Mouse (Mus musculus): ENCODE data around the gene Arid5a. TPM values are rescaled to one million over a fixed set of nuclear protein-coding genes. Genes with fewer than 3 reads are reported as not detected.

Gene Arid5a
- polyA plus RNA-seq, 1 experiment from 2014 or later, result 4.9 TPM

DNA sequence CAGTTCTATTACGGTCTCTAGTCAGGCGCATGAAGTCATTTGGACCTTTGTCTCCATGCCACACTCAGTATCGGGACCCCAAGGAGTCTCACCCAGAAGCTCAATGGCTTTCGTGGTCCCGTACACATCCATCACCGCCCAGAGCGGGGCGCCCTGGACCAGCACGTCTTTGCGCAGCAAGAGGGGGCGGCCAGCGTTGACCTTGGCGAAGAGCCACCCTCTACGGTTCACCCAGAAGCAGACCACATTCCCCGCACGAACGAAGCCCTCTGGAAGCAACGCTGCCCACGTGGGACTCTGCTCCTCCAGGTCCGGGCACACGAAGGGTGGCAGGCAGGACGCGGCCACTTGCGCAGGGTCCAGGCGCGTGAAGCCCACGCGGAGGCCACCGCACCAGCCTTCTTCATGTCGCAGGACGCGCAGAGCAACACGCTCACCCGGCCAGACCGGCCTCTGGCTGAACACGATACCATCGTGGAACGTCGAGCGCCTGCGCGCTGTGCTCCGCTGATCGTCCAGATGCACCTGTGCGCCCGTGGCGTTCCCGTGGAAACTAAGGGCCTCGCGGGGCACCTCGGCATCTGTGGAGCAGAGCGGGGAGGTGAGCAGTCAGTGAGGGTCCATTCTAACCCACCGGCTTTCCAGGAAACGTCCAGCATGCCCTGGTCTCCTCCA lies 38.3 kb upstream of the Arid5a start:
- ATAC-seq (ENCODE audit: low read depth), result no peak
- no peak overlapping the region for H3K4me2 ChIP-seq (ENCODE audit: low read depth, low read length)

DNA sequence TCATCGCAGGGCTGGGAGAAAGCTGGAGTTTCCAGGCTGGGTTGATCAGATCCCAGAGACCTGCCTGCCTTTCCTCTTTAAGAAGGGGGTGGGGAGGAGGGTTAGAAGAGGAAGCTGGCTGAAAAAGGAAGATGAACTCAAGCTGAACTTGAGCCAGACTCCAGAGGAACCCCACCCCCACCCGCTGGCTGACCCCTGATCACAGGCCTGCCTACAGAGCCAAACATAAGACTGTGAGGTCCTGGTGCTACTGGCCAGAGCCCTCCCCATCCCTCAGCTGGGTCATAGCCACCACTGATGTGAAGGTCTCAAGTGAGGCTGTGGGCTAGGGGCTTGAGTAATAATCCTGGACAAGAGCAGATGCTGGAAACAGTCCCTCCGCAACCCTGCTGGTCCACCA lies 36.9 kb upstream of the Arid5a start:
- no peaks in the 10 kb centered on the region for H3K36me3 ChIP-seq (ENCODE audit: control insufficient read depth, insufficient read depth)
- H3K4me2 ChIP-seq (ENCODE audit: low read depth, low read length), result no peak overlapping the region
- H3K27ac ChIP-seq (ENCODE audit: low read length), result 0 out of 2 replicates have a peak overlapping the region, but pooled peaks have one; percentile 21
- H3K4me3 ChIP-seq (ENCODE audit: low read depth, low read length), result no peak overlapping the region
- ATAC-seq (ENCODE audit: low read depth), result peak; percentile 40; the same call in 1 of the 2 replicates
- peaks cover 16% of the 10 kb centered on the region for H3K4me1 ChIP-seq (ENCODE audit: control insufficient read depth, low read depth, low read length)
- WGBS (ENCODE audit: insufficient replicate concordance), result 25% methylated on average over 3 of the region's 3 CpGs
- H3K27me3 ChIP-seq (ENCODE audit: control insufficient read depth, insufficient read depth, low read depth, low read length), result no peaks in the 10 kb centered on the region
- no peaks in the 10 kb centered on the region for H3K9me3 ChIP-seq (replicated peaks; ENCODE audit: control insufficient read depth, low read length)
- no peak overlapping the region for H3K9ac ChIP-seq (ENCODE audit: low read depth, low read length)

More for the DNA sequence above, 38.3 kb upstream of the Arid5a start:
- H3K9ac ChIP-seq (ENCODE audit: low read depth, low read length), result no peak overlapping the region
- no peaks in the 10 kb centered on the region for H3K9me3 ChIP-seq (replicated peaks; ENCODE audit: control insufficient read depth, low read length)
- peaks cover 17% of the 10 kb centered on the region for H3K4me1 ChIP-seq (ENCODE audit: control insufficient read depth, low read depth, low read length)
- no peak overlapping the region for H3K4me3 ChIP-seq (ENCODE audit: low read depth, low read length)
- H3K27me3 ChIP-seq (ENCODE audit: control insufficient read depth, insufficient read depth, low read depth, low read length), result no peaks in the 10 kb centered on the region
- H3K36me3 ChIP-seq (ENCODE audit: control insufficient read depth, insufficient read depth), result no peaks in the 10 kb centered on the region
- WGBS (ENCODE audit: insufficient replicate concordance), result 67% methylated on average over 54 of the region's 54 CpGs
- H3K27ac ChIP-seq (ENCODE audit: low read length), result no peak overlapping the region

DNA sequence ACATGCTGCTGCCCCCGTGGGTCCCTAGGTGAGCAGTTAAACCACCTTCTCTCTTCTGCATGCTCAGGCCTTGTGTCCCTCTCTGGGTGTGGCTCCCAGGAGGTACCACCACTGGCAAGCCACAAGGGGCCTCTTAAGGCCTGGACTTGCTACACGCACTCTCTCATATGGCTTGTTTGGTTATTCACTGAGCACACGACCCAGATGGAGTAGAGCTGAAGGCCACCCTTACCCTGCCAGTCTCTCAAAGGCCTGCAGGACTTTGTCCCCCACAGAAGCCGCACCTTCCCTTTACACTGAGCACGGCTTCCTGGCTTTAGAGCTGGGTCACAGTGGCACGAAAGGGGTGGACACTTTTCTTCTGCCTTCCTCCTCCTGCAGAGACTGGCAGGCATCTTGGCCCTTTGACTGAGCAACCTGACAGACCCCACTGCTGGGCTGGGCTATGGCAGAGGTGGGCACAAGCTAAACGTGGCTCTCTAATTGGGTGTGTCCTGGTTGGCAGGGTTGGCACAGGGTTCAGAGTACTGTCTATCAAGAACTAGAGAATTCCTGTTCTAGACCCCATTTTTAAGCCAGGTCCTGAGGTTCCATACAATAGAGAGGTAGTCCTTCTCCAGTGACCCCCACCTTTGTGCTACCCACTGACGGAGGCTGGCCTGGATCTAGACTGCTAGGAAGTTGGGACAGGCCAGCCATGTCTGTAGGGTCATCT lies 35.9 kb upstream of the Arid5a start:
- no peak overlapping the region for H3K9ac ChIP-seq (ENCODE audit: low read depth, low read length)
- peaks cover 16% of the 10 kb centered on the region for H3K4me1 ChIP-seq (ENCODE audit: control insufficient read depth, low read depth, low read length)
- H3K36me3 ChIP-seq (ENCODE audit: control insufficient read depth, insufficient read depth), result no peaks in the 10 kb centered on the region
- no peak overlapping the region for H3K4me3 ChIP-seq (ENCODE audit: low read depth, low read length)
- ATAC-seq (ENCODE audit: low read depth), result no peak
- peak overlapping the region; percentile 18; the same call in 1 of the 2 replicates for H3K27ac ChIP-seq (ENCODE audit: low read length)
- WGBS (ENCODE audit: insufficient replicate concordance), result 26% methylated on average over 8 of the region's 8 CpGs
- H3K9me3 ChIP-seq (replicated peaks; ENCODE audit: control insufficient read depth, low read length), result no peaks in the 10 kb centered on the region
- no peaks in the 10 kb centered on the region for H3K27me3 ChIP-seq (ENCODE audit: control insufficient read depth, insufficient read depth, low read depth, low read length)
- H3K4me2 ChIP-seq (ENCODE audit: low read depth, low read length), result no peak overlapping the region

DNA sequence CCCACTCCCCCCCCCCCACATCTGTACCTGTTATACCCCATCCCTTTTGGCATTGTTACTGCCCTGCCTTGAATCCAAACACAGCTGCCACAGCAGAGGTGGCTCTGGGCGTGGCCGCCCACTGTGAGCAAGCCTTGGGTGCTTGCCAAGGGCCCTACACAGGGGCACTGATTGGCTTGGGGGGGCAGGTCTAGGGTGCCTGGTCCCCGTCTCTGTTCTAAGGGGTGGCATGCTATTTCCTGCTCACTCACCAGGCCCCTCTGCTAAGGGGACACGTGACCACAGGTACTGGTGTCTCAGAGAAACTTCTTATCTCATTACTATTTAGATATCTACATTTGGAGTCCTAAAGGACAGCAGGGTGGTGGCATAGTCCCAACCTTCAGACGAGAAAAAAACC lies 35.0 kb upstream of the Arid5a start:
- Histone ChIP-seq H3K9ac (ENCODE audit: low read depth, low read length) (no peak overlapping the region; the same call in 1 of the 2 replicates), H3K9me3 (replicated peaks; ENCODE audit: control insufficient read depth, low read length) (no peaks in the 10 kb centered on the region), H3K4me2 (ENCODE audit: low read depth, low read length) (0 out of 2 replicates have a peak overlapping the region, but pooled peaks have one; percentile 28), H3K4me1 (ENCODE audit: control insufficient read depth, low read depth, low read length) (peaks cover 16% of the 10 kb centered on the region), H3K4me3 (ENCODE audit: low read depth, low read length) (no peak overlapping the region), H3K36me3 (ENCODE audit: control insufficient read depth, insufficient read depth) (no peaks in the 10 kb centered on the region), H3K27ac (ENCODE audit: low read length) (no peak overlapping the region), H3K27me3 (ENCODE audit: control insufficient read depth, insufficient read depth, low read depth, low read length) (no peaks in the 10 kb centered on the region)
- no peak; the same call in 1 of the 2 replicates for ATAC-seq (ENCODE audit: low read depth)
- 20% methylated on average over 5 of the region's 5 CpGs for WGBS (ENCODE audit: insufficient replicate concordance)

DNA sequence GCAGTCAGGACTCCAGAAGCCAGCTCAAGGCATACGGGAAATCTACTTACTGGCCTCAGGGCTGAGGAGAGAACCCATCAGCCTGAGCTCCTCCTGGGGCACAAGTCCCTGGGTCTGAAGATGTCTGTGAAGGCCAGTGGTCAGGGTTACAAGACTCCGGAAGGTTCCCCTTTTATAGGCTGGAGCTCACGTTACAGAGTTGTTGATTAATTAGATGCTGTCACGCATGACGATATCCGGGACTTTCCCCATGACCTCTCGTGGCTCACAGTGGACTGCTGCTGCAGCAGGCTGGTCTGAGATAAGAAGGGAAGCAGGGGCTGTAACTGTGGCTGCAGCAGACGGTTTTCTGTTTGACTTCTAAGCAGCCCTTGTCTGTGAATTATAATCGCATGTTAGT lies 34.2 kb upstream of the Arid5a start:
- 3% methylated on average over 9 of the region's 9 CpGs for WGBS (ENCODE audit: insufficient replicate concordance)
- peak; percentile 48 for ATAC-seq (ENCODE audit: low read depth)
- no peaks in the 10 kb centered on the region for H3K27me3 ChIP-seq (ENCODE audit: control insufficient read depth, insufficient read depth, low read depth, low read length)
- H3K4me2 ChIP-seq (ENCODE audit: low read depth, low read length), result peak overlapping the region; percentile 28; the same call in 1 of the 2 replicates
- H3K9me3 ChIP-seq (replicated peaks; ENCODE audit: control insufficient read depth, low read length), result no peaks in the 10 kb centered on the region
- no peaks in the 10 kb centered on the region for H3K36me3 ChIP-seq (ENCODE audit: control insufficient read depth, insufficient read depth)
- peak overlapping the region; percentile 25 for H3K4me3 ChIP-seq (ENCODE audit: low read depth, low read length)
- H3K9ac ChIP-seq (ENCODE audit: low read depth, low read length), result no peak overlapping the region
- peaks cover 16% of the 10 kb centered on the region for H3K4me1 ChIP-seq (ENCODE audit: control insufficient read depth, low read depth, low read length)
- H3K27ac ChIP-seq (ENCODE audit: low read length), result no peak overlapping the region

DNA sequence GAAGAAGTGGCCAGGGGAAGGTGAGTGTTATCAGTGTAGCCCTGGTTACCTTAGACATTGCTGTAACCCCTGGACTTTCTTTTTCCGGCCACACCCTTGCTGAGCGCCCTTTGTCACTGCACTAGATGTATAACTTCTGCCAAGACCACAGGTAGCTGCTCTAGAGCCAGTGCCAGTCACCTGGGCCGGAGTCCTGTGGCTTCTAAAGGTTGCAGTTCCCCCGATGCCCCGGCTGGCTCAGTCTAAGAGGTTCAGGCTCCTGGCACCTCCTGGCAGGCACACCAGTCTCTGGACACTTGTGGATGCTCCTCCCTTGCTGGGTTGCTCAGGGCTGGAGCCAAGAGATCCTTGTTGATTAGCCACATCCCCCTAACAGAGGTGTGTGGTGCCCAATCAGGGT lies 33.1 kb upstream of the Arid5a start, which contains the start of gene Neurl3:
Gene Neurl3 (minus strand): TSS at position 225 of the 400 bp plus-strand sequence.
- Histone ChIP-seq H3K9ac (ENCODE audit: low read depth, low read length) (no peak within 1 kb of the TSS), H3K27ac (ENCODE audit: low read length) (no peak within 1 kb of the TSS), H3K27me3 (ENCODE audit: control insufficient read depth, insufficient read depth, low read depth, low read length) (no peaks in the 10 kb centered on the region), H3K4me3 (ENCODE audit: low read depth, low read length) (no peak within 1 kb of the TSS), H3K4me1 (ENCODE audit: control insufficient read depth, low read depth, low read length) (peaks cover 16% of the 10 kb centered on the region), H3K9me3 (replicated peaks; ENCODE audit: control insufficient read depth, low read length) (no peaks in the 10 kb centered on the region), H3K4me2 (ENCODE audit: low read depth, low read length) (0 out of 2 replicates have a peak within 1 kb of the TSS, but pooled peaks have one; percentile 10), H3K36me3 (ENCODE audit: control insufficient read depth, insufficient read depth) (no peaks in the 10 kb centered on the region)
- no peak for ATAC-seq (ENCODE audit: low read depth)
- WGBS (ENCODE audit: insufficient replicate concordance), result 53% methylated on average over 5 of the region's 5 CpGs

DNA sequence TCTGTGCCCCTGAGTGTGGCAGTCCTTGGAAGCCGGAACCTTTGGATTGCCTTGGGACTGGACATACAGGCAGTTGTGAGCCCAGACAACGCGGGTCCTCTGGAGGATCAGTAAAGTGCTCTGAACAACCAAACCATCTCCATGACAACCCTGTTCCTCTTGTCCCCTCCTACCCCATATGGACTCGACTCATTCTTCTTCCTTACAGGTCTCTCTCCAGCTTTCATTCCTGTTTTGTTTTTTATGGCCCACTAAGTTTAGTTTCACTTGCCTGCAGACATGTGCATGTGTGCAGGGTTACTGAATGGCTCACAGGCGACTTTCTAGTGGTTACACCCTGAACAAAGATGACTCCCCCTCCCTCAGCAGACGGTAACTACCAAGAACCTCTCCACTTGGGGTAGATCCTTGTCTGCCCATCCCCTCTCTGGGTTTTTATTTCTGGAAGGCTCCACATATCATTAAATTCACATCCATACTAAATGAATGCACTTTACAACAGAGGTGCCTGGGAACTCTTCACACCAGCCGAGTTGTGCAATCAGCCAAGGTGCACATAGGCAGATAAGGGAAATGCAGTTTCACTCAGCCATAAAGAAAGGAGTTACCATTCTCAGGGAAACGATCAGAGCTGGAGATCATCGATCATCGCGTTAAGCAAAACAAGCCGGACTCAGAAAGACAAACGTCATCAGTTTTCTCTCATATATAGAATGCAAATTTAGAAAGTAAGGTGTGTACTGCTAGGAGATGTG lies 31.7 kb upstream of the Arid5a start:
- Histone ChIP-seq H3K9me3 (replicated peaks; ENCODE audit: control insufficient read depth, low read length) (no peaks in the 10 kb centered on the region), H3K27ac (ENCODE audit: low read length) (no peak overlapping the region), H3K4me3 (ENCODE audit: low read depth, low read length) (no peak overlapping the region), H3K9ac (ENCODE audit: low read depth, low read length) (no peak overlapping the region), H3K36me3 (ENCODE audit: control insufficient read depth, insufficient read depth) (no peaks in the 10 kb centered on the region), H3K4me2 (ENCODE audit: low read depth, low read length) (no peak overlapping the region), H3K27me3 (ENCODE audit: control insufficient read depth, insufficient read depth, low read depth, low read length) (no peaks in the 10 kb centered on the region), H3K4me1 (ENCODE audit: control insufficient read depth, low read depth, low read length) (peaks cover 13% of the 10 kb centered on the region)
- WGBS (ENCODE audit: insufficient replicate concordance), result 31% methylated on average over 13 of the region's 13 CpGs
- ATAC-seq (ENCODE audit: low read depth), result no peak

DNA sequence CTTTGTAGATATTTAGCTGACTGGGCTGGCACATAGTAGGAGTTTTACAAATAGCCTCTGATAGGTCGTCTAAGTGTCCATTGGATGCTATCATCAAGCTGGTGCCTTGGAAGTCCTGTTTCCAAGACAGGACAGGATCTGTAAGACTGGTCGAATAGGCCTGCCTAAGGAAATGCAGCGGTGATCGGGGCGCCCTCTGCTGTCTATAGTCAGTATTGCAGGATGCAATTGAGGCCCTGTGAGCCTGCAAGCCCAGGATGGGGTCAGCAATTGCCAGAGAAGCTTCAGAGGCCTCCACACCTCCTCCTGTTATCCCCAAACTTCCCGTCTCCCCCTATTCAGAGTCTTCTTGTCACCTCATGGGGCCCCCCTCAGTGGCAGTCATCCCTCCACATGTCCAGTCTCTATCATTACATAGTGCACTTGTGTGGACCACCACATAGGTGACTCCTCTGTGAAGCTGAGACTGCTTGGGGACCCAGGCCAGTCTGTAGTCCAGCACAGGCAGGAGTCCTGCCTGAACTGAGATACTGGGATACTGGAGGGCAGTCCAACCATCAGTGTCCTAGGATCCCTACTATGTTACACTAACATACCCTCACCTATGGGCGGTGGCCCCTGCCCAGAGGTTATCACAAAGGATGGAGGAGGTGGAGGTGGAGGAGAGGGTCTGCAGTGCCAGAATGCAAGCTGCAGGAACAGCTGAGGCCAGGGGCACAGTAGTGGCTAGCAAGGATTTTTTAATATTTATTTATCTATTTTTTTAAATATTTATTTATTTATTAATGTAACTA lies 30.1 kb upstream of the Arid5a start:
- no peaks in the 10 kb centered on the region for H3K27me3 ChIP-seq (ENCODE audit: control insufficient read depth, insufficient read depth, low read depth, low read length)
- WGBS (ENCODE audit: insufficient replicate concordance), result 18% methylated on average over 7 of the region's 7 CpGs
- no peak overlapping the region for H3K9ac ChIP-seq (ENCODE audit: low read depth, low read length)
- no peaks in the 10 kb centered on the region for H3K36me3 ChIP-seq (ENCODE audit: control insufficient read depth, insufficient read depth)
- peaks cover 9% of the 10 kb centered on the region for H3K4me1 ChIP-seq (ENCODE audit: control insufficient read depth, low read depth, low read length)
- H3K4me3 ChIP-seq (ENCODE audit: low read depth, low read length), result no peak overlapping the region
- ATAC-seq (ENCODE audit: low read depth), result no peak
- H3K27ac ChIP-seq (ENCODE audit: low read length), result no peak overlapping the region
- H3K4me2 ChIP-seq (ENCODE audit: low read depth, low read length), result no peak overlapping the region
- no peaks in the 10 kb centered on the region for H3K9me3 ChIP-seq (replicated peaks; ENCODE audit: control insufficient read depth, low read length)

All from liver, embryonic 16.5 days (tissue).